Mouse (Mus musculus): ENCODE results near the gene Atp5j2. TPM values are rescaled to one million over a fixed set of nuclear protein-coding genes. Genes with fewer than 3 reads are reported as not detected.
A peak's percentile ranks its signal among the peaks of the same experiment; 100 is the strongest.
"Not testable (repeated sequence)": the region's sequence is repeated elsewhere in the genome, so short reads cannot be mapped to it uniquely, and the experiment has no call there.

The Atp5j2 gene
- 454 and 484 TPM in 2 replicates for polyA plus RNA-seq (2015; fragmentation: Nextera tagmentation; extraction: Ambion mirVana)

DNA sequence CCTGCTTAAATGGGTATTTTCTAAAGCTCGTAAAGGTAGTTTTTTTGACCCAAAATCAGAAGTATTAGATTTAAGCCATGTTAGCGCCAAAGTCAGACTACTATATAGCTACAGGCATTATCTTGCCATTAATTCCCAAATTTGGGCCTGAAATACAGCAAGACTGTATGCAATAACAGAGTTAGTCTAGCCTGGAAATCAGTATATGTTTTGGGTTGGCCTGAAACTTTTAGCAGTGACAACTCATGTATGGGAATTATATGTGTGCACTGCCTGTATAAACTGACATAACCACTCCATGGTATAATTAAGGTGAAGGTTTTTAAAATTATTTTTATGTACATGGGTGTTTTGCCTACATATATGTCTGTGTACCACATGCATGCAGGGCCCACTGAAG is at the start of gene Atp5j2:
TSS of gene Atp5j2 (minus strand) at position 101 of the 400 bp plus-strand sequence.
- Histone ChIP-seq H3K4me3 (ENCODE audit: low read depth, low read length) (peak within 1 kb of the TSS; percentile 91), H3K9ac (ENCODE audit: low read depth, low read length) (peak within 1 kb of the TSS; percentile 93), H3K4me1 (ENCODE audit: control insufficient read depth, low read depth, low read length) (peaks cover 27% of the 10 kb centered on the region), H3K27ac (ENCODE audit: low read length) (peak within 1 kb of the TSS; percentile 83), H3K9me3 (replicated peaks; ENCODE audit: control insufficient read depth, low read length) (no peaks in the 10 kb centered on the region), H3K27me3 (ENCODE audit: control insufficient read depth, insufficient read depth, low read depth, low read length) (no peaks in the 10 kb centered on the region), H3K36me3 (ENCODE audit: control insufficient read depth, insufficient read depth) (peaks cover 24% of the 10 kb centered on the region), H3K4me2 (ENCODE audit: low read depth, low read length) (peak within 1 kb of the TSS; percentile 85)
- ATAC-seq (ENCODE audit: low read depth) = no peak
- 74% methylated on average over 2 of the region's 2 CpGs for WGBS (ENCODE audit: insufficient replicate concordance)

- no peak overlapping the region for H3K4me2 ChIP-seq (ENCODE audit: low read depth, low read length)
- H3K27me3 ChIP-seq (ENCODE audit: control insufficient read depth, insufficient read depth, low read depth, low read length) = no peaks in the 10 kb centered on the region
- H3K27ac ChIP-seq (ENCODE audit: low read length) = no peak overlapping the region
- H3K4me1 ChIP-seq (ENCODE audit: control insufficient read depth, low read depth, low read length) = peaks cover 17% of the 10 kb centered on the region
- no peak overlapping the region for H3K9ac ChIP-seq (ENCODE audit: low read depth, low read length)
- no peak overlapping the region for H3K4me3 ChIP-seq (ENCODE audit: low read depth, low read length)
- H3K36me3 ChIP-seq (ENCODE audit: control insufficient read depth, insufficient read depth) = peaks cover 36% of the 10 kb centered on the region
- no peaks in the 10 kb centered on the region for H3K9me3 ChIP-seq (replicated peaks; ENCODE audit: control insufficient read depth, low read length)
- ATAC-seq (ENCODE audit: low read depth) = no peak
These were observed 42.8 kb upstream of the Atp5j2 start for GRCm38 (mm10) chr5:145234636-145235035.

DNA sequence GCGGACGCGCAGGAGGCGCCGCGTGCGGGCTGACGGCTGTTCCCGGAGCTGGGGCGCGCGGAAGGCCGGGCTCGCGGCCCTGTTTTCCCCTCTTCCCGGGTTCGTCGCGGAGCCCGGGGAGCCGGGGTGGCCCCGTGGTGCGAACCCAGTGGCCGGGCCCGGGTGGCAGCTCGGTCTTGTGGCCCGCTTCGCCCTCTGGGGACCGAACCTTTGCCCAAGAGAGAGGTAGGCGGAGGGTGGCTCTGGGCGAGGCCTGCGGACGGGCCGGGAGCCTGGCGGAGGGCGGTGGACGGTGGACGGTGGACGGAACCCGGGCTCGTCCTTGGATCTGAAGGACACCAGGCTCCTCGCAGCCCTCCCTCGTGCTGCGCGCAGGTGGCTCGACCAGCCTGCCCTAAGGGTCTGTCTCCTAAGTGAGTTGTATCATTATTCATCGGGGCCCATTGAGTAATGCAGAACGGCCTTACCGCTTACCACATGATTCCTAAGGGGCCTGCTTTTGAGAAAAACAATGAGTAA is 40.1 kb upstream of the Atp5j2 start:
- H3K4me1 ChIP-seq (ENCODE audit: control insufficient read depth, low read depth, low read length) = peaks cover 17% of the 10 kb centered on the region
- WGBS (ENCODE audit: insufficient replicate concordance) = under 1% methylated on average over 49 of the region's 49 CpGs
- peak overlapping the region; percentile 98 for H3K27ac ChIP-seq (ENCODE audit: low read length)
- H3K27me3 ChIP-seq (ENCODE audit: control insufficient read depth, insufficient read depth, low read depth, low read length) = no peaks in the 10 kb centered on the region
- H3K4me3 ChIP-seq (ENCODE audit: low read depth, low read length) = peak overlapping the region; percentile 97
- H3K9ac ChIP-seq (ENCODE audit: low read depth, low read length) = peak overlapping the region; percentile 97
- no peaks in the 10 kb centered on the region for H3K9me3 ChIP-seq (replicated peaks; ENCODE audit: control insufficient read depth, low read length)
- ATAC-seq (ENCODE audit: low read depth) = peak; percentile 49
- peak overlapping the region; percentile 84 for H3K4me2 ChIP-seq (ENCODE audit: low read depth, low read length)
- H3K36me3 ChIP-seq (ENCODE audit: control insufficient read depth, insufficient read depth) = peaks cover 26% of the 10 kb centered on the region

DNA sequence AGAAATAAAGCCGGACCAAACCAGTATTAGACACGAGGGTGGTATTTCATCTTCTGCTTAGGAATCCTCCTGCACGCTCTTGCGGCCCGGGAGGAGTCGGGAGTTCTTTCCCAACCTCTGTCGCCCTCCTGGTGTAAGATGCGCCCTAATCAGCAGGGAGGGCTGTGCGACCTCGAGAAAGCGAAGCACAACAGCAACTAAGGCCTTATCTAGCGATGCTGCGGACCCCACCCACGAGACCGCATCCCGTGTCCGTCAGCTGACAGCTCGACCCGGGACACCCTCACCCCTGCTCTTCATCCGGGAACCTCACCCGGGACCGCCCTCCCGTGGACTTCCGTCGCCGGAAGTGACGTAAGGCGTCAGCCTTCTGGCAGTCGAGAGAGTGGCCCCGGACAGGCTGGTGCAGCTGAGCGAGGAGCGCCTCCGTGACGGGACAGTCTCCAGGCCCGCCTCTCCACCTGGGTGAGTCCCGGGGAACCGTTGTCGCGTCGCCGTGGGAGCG is 39.6 kb upstream of the Atp5j2 start, which contains the start of gene Zfp655:
TSS of gene Zfp655 (plus strand) at position 349 of the 505 bp plus-strand sequence.
- H3K27me3 ChIP-seq (ENCODE audit: control insufficient read depth, insufficient read depth, low read depth, low read length) = no peaks in the 10 kb centered on the region
- peaks cover 17% of the 10 kb centered on the region for H3K4me1 ChIP-seq (ENCODE audit: control insufficient read depth, low read depth, low read length)

GRCm38 (mm10) chr5:145230641-145231040 is 38.8 kb upstream of the Atp5j2 start:
- 76% methylated on average over 4 of the region's 4 CpGs for WGBS (ENCODE audit: insufficient replicate concordance)
- Histone ChIP-seq H3K4me2 (ENCODE audit: low read depth, low read length) (peak overlapping the region; percentile 84), H3K9me3 (replicated peaks; ENCODE audit: control insufficient read depth, low read length) (no peaks in the 10 kb centered on the region), H3K4me1 (ENCODE audit: control insufficient read depth, low read depth, low read length) (peaks cover 17% of the 10 kb centered on the region), H3K4me3 (ENCODE audit: low read depth, low read length) (no peak overlapping the region; the same call in 1 of the 2 replicates), H3K27me3 (ENCODE audit: control insufficient read depth, insufficient read depth, low read depth, low read length) (no peaks in the 10 kb centered on the region), H3K36me3 (ENCODE audit: control insufficient read depth, insufficient read depth) (peaks cover 22% of the 10 kb centered on the region), H3K9ac (ENCODE audit: low read depth, low read length) (peak overlapping the region; percentile 97), H3K27ac (ENCODE audit: low read length) (peak overlapping the region; percentile 98)
- no peak for ATAC-seq (ENCODE audit: low read depth)

More for the DNA sequence above, 39.6 kb upstream of the Atp5j2 start, which contains the start of gene Zfp655:
- Histone ChIP-seq H3K4me2 (ENCODE audit: low read depth, low read length) (peak within 1 kb of the TSS; percentile 84), H3K9ac (ENCODE audit: low read depth, low read length) (peak within 1 kb of the TSS; percentile 97), H3K4me3 (ENCODE audit: low read depth, low read length) (peak within 1 kb of the TSS; percentile 97), H3K36me3 (ENCODE audit: control insufficient read depth, insufficient read depth) (peaks cover 24% of the 10 kb centered on the region), H3K9me3 (replicated peaks; ENCODE audit: control insufficient read depth, low read length) (no peaks in the 10 kb centered on the region), H3K27ac (ENCODE audit: low read length) (peak within 1 kb of the TSS; percentile 98)
- peak; percentile 98 for ATAC-seq (ENCODE audit: low read depth)
- under 1% methylated on average over 42 of the region's 42 CpGs for WGBS (ENCODE audit: insufficient replicate concordance)

DNA sequence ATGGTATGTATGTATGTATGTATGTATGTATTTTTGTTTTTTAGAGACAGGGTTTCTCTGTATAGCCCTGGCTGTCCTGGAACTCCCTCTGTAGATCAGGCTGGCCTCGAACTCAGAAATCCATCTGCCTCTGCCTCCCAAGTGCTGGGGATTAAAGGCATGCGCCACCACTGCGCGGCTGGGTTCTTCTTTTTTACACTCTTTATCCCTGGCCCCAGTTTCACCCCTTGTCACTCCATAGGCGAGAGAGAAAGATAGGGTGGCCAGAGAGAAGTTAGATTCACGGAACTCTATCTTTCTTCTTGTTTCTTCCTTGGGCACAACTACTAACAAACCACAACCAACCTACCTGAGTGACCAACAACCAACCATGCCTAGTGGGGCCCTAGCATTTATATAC is 37.4 kb upstream of the Atp5j2 start:
- not testable (repeated sequence) for H3K36me3 ChIP-seq (ENCODE audit: control insufficient read depth, insufficient read depth); H3K4me3 ChIP-seq (ENCODE audit: low read depth, low read length); H3K27ac ChIP-seq (ENCODE audit: low read length); H3K9ac ChIP-seq (ENCODE audit: low read depth, low read length); ATAC-seq (ENCODE audit: low read depth); H3K9me3 ChIP-seq (replicated peaks; ENCODE audit: control insufficient read depth, low read length); H3K4me2 ChIP-seq (ENCODE audit: low read depth, low read length); H3K27me3 ChIP-seq (ENCODE audit: control insufficient read depth, insufficient read depth, low read depth, low read length)
- 73% methylated on average over 6 of the region's 6 CpGs for WGBS (ENCODE audit: insufficient replicate concordance)
- peaks cover 17% of the 10 kb centered on the region for H3K4me1 ChIP-seq (ENCODE audit: control insufficient read depth, low read depth, low read length)

- H3K4me1 ChIP-seq (ENCODE audit: control insufficient read depth, low read depth, low read length) = peaks cover 11% of the 10 kb centered on the region
- no peak overlapping the region for H3K4me3 ChIP-seq (ENCODE audit: low read depth, low read length)
- ATAC-seq (ENCODE audit: low read depth) = no peak
- 44% methylated on average over 2 of the region's 2 CpGs for WGBS (ENCODE audit: insufficient replicate concordance)
- H3K9me3 ChIP-seq (replicated peaks; ENCODE audit: control insufficient read depth, low read length) = no peaks in the 10 kb centered on the region
- no peak overlapping the region for H3K9ac ChIP-seq (ENCODE audit: low read depth, low read length)
- H3K27ac ChIP-seq (ENCODE audit: low read length) = no peak overlapping the region
- no peak overlapping the region for H3K4me2 ChIP-seq (ENCODE audit: low read depth, low read length)
- H3K27me3 ChIP-seq (ENCODE audit: control insufficient read depth, insufficient read depth, low read depth, low read length) = no peaks in the 10 kb centered on the region
- peaks cover 4% of the 10 kb centered on the region; the same call in 1 of the 2 replicates for H3K36me3 ChIP-seq (ENCODE audit: control insufficient read depth, insufficient read depth)
These were observed 34.6 kb upstream of the Atp5j2 start for GRCm38 (mm10) chr5:145226453-145226852.

DNA sequence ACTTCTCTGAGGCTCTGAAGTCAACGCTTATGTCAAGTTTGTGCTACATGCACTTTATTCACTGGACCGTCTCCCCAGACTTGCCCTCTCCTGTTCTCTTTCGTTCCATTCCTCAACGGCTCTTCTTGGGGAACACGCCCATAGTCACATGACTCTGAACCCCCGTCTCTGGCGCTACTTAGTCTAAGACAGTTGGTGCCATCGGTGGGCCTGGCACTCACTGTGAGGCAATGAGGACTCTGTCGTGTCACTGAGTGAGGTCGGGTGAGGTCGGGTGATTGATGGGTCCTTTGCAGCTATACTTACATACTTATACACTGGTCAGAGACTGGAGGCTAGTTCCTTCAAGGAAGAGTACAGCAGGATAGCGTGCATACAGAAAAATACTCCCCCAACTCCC is 31.5 kb upstream of the Atp5j2 start:
- no peak overlapping the region for H3K4me3 ChIP-seq (ENCODE audit: low read depth, low read length)
- no peaks in the 10 kb centered on the region for H3K27me3 ChIP-seq (ENCODE audit: control insufficient read depth, insufficient read depth, low read depth, low read length)
- no peak overlapping the region for H3K9ac ChIP-seq (ENCODE audit: low read depth, low read length)
- peaks cover 19% of the 10 kb centered on the region; the same call in 1 of the 2 replicates for H3K36me3 ChIP-seq (ENCODE audit: control insufficient read depth, insufficient read depth)
- H3K27ac ChIP-seq (ENCODE audit: low read length) = peak overlapping the region; percentile 14; the same call in 1 of the 2 replicates
- H3K9me3 ChIP-seq (replicated peaks; ENCODE audit: control insufficient read depth, low read length) = no peaks in the 10 kb centered on the region
- no peak overlapping the region for H3K4me2 ChIP-seq (ENCODE audit: low read depth, low read length)
- 74% methylated on average over 12 of the region's 12 CpGs for WGBS (ENCODE audit: insufficient replicate concordance)
- no peak for ATAC-seq (ENCODE audit: low read depth)
- H3K4me1 ChIP-seq (ENCODE audit: control insufficient read depth, low read depth, low read length) = peaks cover 3% of the 10 kb centered on the region

DNA sequence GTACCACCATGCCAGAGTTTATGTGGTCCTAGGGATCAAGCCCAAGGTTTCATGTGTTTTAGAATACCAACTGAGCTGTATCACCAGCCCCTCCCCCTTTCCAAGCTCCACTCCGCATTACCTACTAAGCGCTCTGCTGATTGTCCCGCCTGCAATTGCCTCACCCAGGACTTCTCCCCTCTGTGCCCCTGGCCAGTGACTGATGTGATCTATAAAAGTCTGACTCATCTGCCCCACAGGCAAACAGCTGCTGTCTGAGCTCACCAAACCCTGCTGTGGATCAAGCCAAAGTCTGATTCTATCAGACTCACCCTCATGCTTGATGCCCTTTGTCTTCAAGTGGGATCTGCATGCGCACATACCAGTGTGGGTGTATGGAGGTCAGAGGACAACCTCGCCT is 31.0 kb upstream of the Atp5j2 start:
- H3K27ac ChIP-seq (ENCODE audit: low read length) = peak overlapping the region; percentile 14; the same call in 1 of the 2 replicates
- no peaks in the 10 kb centered on the region for H3K27me3 ChIP-seq (ENCODE audit: control insufficient read depth, insufficient read depth, low read depth, low read length)
- no peak overlapping the region for H3K4me3 ChIP-seq (ENCODE audit: low read depth, low read length)
- WGBS (ENCODE audit: insufficient replicate concordance) = 70% methylated on average over 5 of the region's 5 CpGs
- H3K9me3 ChIP-seq (replicated peaks; ENCODE audit: control insufficient read depth, low read length) = no peaks in the 10 kb centered on the region
- no peak overlapping the region for H3K9ac ChIP-seq (ENCODE audit: low read depth, low read length)
- peaks cover 3% of the 10 kb centered on the region for H3K4me1 ChIP-seq (ENCODE audit: control insufficient read depth, low read depth, low read length)
- no peak overlapping the region for H3K4me2 ChIP-seq (ENCODE audit: low read depth, low read length)
- ATAC-seq (ENCODE audit: low read depth) = peak; percentile 76
- peaks cover 20% of the 10 kb centered on the region; the same call in 1 of the 2 replicates for H3K36me3 ChIP-seq (ENCODE audit: control insufficient read depth, insufficient read depth)
